Mouse (Mus musculus): ENCODE measurements around the gene Klf11.

- TF ChIP-seq EP300 (IDR thresholded peaks at IDR 0.05; ENCODE audit: insufficient read depth, low read depth, low read length) (no peak), CTCF (IDR thresholded peaks at IDR 0.05) (no peak), POLR2A (IDR thresholded peaks at IDR 0.05; ENCODE audit: insufficient read depth, low read depth, low read length) (no peak)
Observed at GRCm38 (mm10) chr12:24623486-24624251, 27.4 kb upstream of the Klf11 start.

Measured in heart, adult 2 months (tissue).